Mouse (Mus musculus): ENCODE results near the gene Gm13030. TPM values are rescaled to one million over a fixed set of nuclear protein-coding genes. Genes with fewer than 3 reads are reported as not detected.
"Not testable (repeated sequence)": the region's sequence is repeated elsewhere in the genome, so short reads cannot be mapped to it uniquely, and the experiment has no call there.

The Gm13030 gene
- polyA plus RNA-seq (2015; fragmentation: Nextera tagmentation; extraction: Ambion mirVana), result not detected in 2 replicates

DNA sequence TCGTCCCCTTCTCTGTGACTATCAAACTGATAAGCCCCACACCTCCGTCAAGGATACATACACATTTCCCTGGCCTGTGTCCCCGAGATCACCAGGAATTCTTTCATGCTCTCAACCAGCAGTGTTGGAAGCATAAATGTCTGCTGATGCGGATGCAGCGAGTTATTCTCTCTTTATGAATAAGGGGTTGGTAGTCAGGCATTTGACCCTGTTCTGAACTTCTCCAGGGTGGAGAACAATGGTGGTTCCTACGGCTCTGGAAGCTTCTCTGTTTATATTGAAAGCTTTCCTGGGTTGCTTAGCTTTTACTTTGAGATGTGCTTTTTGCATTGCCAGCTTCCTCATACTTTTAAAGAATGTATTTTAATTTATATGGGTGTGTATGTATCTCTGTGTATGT lies at the start of gene Gm13030:
Gm13030 (minus strand) TSS at position 101 of the 400 bp plus-strand sequence.
- Histone ChIP-seq H3K4me1 (no peaks in the 10 kb centered on the region), H3K4me3 (no peak within 1 kb of the TSS), H3K27me3 (no peaks in the 10 kb centered on the region), H3K9me3 (no peaks in the 10 kb centered on the region), H3K36me3 (no peaks in the 10 kb centered on the region), H3K27ac (no peak within 1 kb of the TSS), H3K4me2 (replicated peaks) (no peak within 1 kb of the TSS), H3K9ac (no peak within 1 kb of the TSS)
- ATAC-seq (ENCODE audit: low FRiP score, low read depth), result no peak
- 90% methylated on average over 6 of the region's 6 CpGs for WGBS

DNA sequence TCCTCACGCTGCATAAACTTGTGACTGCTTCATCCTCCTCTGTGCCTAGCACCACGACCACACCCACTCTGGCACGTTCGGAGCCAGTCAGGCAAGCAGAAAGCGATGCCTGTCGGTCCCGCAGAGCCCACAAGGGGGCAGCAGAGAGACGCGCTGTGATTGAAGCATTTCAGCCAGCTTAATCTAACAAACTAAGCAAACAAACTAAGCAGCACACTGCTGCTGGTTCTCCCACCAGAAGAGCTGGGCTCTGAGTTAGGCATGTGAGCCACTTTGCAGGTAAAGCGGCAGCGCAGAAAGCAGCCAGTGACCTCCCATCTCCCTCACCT lies 48.3 kb upstream of the Gm13030 start:
- Histone ChIP-seq H3K9ac (no peak overlapping the region), H3K4me3 (peak overlapping the region; percentile 28), H3K4me1 (no peaks in the 10 kb centered on the region), H3K9me3 (no peaks in the 10 kb centered on the region), H3K4me2 (replicated peaks) (peak overlapping the region; percentile 60), H3K36me3 (no peaks in the 10 kb centered on the region), H3K27me3 (peaks cover 13% of the 10 kb centered on the region; the same call in 1 of the 2 replicates), H3K27ac (no peak overlapping the region)
- 2% methylated on average over 11 of the region's 11 CpGs for WGBS
- ATAC-seq (ENCODE audit: low FRiP score, low read depth), result peak; percentile 71

DNA sequence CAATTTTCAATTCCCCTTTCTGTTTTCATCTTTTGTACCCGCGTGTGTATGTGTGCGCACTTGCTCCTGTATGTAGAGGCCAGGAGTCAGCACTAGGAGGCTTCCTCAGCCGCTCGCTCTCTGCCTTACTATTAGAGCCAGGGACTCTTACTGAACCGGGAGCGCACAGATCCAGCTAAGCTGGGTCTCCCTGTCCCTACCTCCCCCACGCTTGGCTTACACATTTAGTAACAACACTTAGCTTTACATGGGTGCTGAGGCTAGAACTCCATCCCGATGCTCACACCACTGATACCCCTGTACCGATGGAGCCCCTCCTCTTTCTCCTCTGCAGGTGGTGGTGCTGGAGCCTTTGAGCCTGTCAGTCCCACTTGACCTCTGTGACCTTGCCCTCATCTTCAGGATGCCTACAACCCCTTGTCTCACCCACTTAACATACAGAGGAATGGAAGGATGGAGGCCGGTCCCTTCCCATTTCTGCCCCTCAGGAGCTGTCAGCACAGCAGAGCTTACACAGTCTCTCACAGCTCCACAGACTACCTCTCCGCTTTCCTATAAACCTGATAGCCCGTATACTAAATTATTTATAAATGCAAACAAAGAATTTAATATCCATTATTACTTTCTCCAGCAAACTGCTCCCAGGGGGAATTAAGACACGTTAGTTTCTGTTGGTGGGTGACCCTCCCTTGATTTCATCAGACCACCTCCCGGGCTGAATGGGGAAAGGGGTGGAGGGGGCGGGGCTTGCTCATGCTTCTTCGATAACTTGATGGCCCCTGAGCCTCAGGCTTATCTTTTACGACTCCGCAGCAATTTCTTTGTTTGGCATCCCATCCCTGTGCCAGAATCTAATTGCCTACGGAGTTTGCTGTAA lies 47.7 kb upstream of the Gm13030 start:
- 43% methylated on average over 20 of the region's 20 CpGs for WGBS
- H3K27me3 ChIP-seq, result peaks cover 13% of the 10 kb centered on the region; the same call in 1 of the 2 replicates
- H3K4me3 ChIP-seq, result peak overlapping the region; percentile 28

DNA sequence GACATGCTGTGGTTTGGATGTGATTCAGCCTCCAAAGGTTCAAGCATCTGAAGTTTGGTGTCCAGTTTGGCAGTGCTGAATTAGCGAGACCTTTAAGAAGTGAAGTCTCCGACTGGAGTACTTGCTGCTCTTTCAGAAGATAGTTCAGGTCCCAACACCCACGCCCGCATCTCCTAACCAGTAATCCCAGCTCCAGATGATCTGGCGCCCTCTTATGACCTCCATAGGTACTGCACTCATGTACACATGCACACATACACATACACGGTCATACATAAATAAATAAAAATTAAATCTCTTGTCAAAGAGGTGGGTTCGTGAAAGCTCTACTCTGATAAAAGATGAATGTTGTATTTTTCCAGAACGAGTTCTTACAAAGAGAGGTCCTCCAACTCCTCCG lies 43.5 kb upstream of the Gm13030 start:
- Histone ChIP-seq H3K27ac (no peak overlapping the region), H3K9me3 (no peaks in the 10 kb centered on the region), H3K4me2 (replicated peaks) (no peak overlapping the region), H3K4me1 (peaks cover 10% of the 10 kb centered on the region), H3K36me3 (no peaks in the 10 kb centered on the region), H3K9ac (no peak overlapping the region), H3K4me3 (no peak overlapping the region), H3K27me3 (peaks cover 8% of the 10 kb centered on the region; the same call in 1 of the 2 replicates)
- 83% methylated on average over 9 of the region's 9 CpGs for WGBS
- no peak for ATAC-seq (ENCODE audit: low FRiP score, low read depth)

More for the DNA sequence above, 47.7 kb upstream of the Gm13030 start:
- no peaks in the 10 kb centered on the region for H3K9me3 ChIP-seq
- no peak overlapping the region for H3K27ac ChIP-seq
- no peaks in the 10 kb centered on the region for H3K36me3 ChIP-seq
- no peak overlapping the region for H3K9ac ChIP-seq
- H3K4me2 ChIP-seq (replicated peaks), result peak overlapping the region; percentile 60
- peak; percentile 24; the same call in 1 of the 2 replicates for ATAC-seq (ENCODE audit: low FRiP score, low read depth)
- no peaks in the 10 kb centered on the region for H3K4me1 ChIP-seq

DNA sequence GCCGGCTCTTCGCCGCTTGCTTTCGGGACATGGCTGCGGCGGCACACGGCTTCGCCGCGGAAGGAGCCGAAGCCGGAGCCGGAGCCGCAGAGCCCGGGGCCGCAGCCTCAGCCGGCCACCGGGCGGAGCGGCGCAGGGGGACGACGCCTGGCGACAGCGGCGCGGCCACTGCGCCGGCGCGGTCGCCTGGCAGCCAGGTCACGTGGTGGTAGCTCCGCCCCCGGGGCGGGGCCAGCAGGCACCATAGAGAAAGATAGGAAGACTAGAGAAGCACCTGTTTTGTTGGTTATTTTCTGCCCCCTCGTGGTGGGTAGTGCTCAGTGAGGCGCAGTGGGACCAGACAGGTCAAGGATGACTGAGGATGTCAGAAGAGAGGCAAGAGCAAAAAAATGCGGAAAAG lies 40.0 kb upstream of the Gm13030 start, which contains the start of gene Otud3:
Otud3 (minus strand) TSS at position 149 of the 400 bp plus-strand sequence.
- Histone ChIP-seq H3K9ac (peak within 1 kb of the TSS; percentile 90), H3K4me1 (peaks cover 12% of the 10 kb centered on the region), H3K4me2 (replicated peaks) (peak within 1 kb of the TSS; percentile 94), H3K27ac (no peak within 1 kb of the TSS), H3K9me3 (no peaks in the 10 kb centered on the region), H3K36me3 (peaks cover 5% of the 10 kb centered on the region), H3K27me3 (no peaks in the 10 kb centered on the region), H3K4me3 (peak within 1 kb of the TSS; percentile 84)
- ATAC-seq (ENCODE audit: low FRiP score, low read depth), result peak; percentile 90
- WGBS, result under 1% methylated on average over 39 of the region's 39 CpGs

DNA sequence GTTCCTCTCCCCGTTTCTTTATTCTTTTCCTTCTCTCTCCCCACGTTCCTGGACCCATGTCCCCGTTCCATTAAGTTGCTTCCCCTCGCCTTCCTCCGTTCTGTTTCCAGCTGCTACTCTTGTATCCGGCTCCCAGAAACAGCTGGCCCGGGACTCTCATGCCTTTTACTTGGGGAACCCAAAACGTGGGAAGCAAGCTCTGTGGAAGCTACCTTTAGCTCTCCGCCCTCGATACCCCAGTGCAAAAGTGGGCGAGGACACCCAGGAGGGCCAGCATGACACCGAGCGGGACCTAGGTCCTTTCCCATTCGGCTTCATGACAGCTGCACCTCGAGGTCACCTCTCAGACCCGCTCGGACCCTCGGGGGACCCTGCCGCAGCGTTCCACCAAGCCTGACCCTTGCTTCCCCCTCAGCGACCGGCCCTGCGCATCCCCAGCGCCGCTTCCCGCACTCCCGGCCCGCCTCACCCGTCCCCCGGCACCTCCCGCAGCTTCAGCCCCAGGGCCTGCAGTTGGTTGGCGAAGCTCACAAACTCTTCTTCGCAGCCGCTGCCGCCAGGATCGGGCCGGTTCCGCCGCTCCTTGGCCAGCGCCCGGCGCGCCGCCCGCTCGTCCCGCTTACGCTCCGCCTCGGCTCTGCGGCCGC lies 39.5 kb upstream of the Gm13030 start:
- under 1% methylated on average over 52 of the region's 52 CpGs for WGBS
- no peaks in the 10 kb centered on the region for H3K27me3 ChIP-seq
- peaks cover 12% of the 10 kb centered on the region for H3K4me1 ChIP-seq
- peak overlapping the region; percentile 94 for H3K4me2 ChIP-seq (replicated peaks)
- peak overlapping the region; percentile 90 for H3K9ac ChIP-seq
- no peaks in the 10 kb centered on the region for H3K9me3 ChIP-seq
- peak; percentile 25; the same call in 1 of the 2 replicates for ATAC-seq (ENCODE audit: low FRiP score, low read depth)
- peaks cover 7% of the 10 kb centered on the region for H3K36me3 ChIP-seq
- H3K27ac ChIP-seq, result no peak overlapping the region
- H3K4me3 ChIP-seq, result peak overlapping the region; percentile 84

DNA sequence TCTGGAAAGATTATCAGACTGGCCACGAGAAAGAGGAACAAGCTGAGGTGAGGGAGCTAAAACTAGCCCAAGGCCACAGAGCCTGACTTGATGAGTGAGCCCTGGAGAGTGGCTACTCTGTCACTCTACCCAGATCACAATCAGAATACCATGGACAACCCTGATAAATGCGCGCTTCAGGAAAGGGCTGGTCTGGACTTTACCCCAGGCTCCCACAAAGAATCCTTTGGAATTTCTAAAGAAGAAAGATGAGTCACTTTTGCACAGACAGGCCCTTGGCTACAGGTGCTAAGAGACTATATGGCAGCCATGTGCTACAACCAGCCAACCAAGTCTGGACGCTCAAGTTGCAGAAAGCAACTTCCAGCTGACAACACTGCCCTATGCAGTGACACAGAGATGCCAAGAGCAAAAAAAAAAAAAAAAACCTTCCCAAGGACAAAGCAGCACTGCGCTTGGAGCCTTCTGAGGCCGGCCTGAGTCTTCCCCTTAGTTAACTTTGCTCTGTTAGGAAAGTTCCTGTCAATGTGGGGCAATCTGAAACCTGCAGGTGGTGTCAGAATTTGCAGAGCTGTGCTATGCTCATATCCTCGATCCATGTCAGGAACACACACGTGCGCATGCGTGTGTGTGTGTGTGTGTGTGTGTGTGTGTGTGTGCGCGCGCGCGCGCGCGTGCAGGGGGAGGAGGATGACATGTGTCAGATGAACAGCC lies 32.0 kb upstream of the Gm13030 start:
- Histone ChIP-seq H3K27ac (no peak overlapping the region), H3K4me2 (replicated peaks) (no peak overlapping the region), H3K4me3 (no peak overlapping the region), H3K9ac (no peak overlapping the region), H3K9me3 (no peaks in the 10 kb centered on the region), H3K27me3 (no peaks in the 10 kb centered on the region), H3K4me1 (no peaks in the 10 kb centered on the region), H3K36me3 (peaks cover 78% of the 10 kb centered on the region)
- WGBS, result 95% methylated on average over 18 of the region's 18 CpGs
- no peak for ATAC-seq (ENCODE audit: low FRiP score, low read depth)

DNA sequence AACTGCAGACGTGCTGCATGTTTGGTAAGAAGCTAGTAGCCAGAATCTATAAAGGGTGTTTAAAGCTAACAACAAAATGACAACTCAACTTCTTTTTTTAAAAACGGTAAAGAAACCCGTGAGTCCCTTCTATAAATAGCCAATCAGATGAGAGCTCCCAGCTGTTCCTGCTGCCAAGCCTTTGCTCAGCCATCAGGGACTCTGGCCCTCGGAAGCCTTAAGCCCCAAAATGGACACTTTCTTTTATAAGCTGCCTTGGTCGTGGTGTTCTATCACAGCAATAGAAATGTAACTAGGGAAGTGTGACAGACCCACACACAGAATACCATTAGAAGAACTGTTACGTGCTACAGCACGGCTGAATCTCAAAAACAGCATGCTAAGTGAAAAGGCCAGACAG lies 25.6 kb upstream of the Gm13030 start:
- Histone ChIP-seq H3K36me3 (peaks cover 92% of the 10 kb centered on the region), H3K9me3 (no peaks in the 10 kb centered on the region), H3K4me2 (replicated peaks) (no peak overlapping the region), H3K4me1 (no peaks in the 10 kb centered on the region), H3K9ac (no peak overlapping the region), H3K27ac (no peak overlapping the region), H3K4me3 (no peak overlapping the region), H3K27me3 (no peaks in the 10 kb centered on the region)
- WGBS, result 82% methylated on average over 7 of the region's 7 CpGs
- no peak for ATAC-seq (ENCODE audit: low FRiP score, low read depth)

DNA sequence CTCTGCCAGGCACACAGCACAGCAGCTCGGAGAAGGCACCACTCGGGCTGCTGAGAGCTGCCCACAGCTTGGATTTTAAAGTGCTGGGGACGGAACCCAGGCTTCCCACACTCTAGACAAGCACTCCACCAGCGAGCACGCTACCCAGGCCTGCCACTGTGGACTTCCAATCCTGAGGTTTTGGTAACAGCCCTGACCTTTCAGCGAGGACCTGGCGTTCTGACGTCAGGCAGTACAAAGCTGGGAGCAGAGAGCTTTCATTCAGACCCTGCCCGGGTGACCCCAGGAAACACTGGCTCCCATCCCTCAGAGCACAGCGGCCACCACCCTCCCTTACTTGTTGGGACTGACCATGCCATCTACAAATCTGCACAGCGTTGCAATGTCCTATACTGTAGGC lies 20.0 kb upstream of the Gm13030 start:
- H3K9ac ChIP-seq; H3K4me1 ChIP-seq; H3K9me3 ChIP-seq; H3K4me3 ChIP-seq; H3K4me2 ChIP-seq (replicated peaks); H3K27ac ChIP-seq; ATAC-seq (ENCODE audit: low FRiP score, low read depth); H3K27me3 ChIP-seq: not testable (repeated sequence)
- WGBS, result 88% methylated on average over 11 of the region's 11 CpGs
- H3K36me3 ChIP-seq, result peaks cover 71% of the 10 kb centered on the region

DNA sequence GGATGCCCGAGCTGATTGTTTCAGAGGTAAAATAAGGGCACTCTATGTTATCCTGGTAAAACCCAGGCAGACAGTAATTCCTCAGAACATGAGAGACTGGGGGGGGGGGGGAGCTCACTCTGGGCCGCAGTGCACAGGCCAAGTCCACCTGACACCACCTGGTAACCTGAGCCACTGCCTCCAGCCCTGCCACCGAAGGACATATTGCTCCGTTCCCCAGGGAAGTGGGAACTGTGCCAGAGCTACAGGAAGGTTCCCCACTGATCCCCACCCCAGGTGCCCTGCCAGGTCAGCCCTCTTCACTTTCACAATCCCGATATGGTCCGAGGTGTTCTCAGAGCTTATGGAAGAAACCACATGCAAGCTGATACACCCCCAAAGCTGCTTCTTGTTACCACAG lies 18.9 kb upstream of the Gm13030 start:
- H3K27me3 ChIP-seq, result no peaks in the 10 kb centered on the region
- peaks cover 4% of the 10 kb centered on the region; the same call in 1 of the 2 replicates for H3K4me1 ChIP-seq
- 68% methylated on average over 6 of the region's 6 CpGs for WGBS
- no peak for ATAC-seq (ENCODE audit: low FRiP score, low read depth)
- H3K36me3 ChIP-seq, result peaks cover 59% of the 10 kb centered on the region
- H3K27ac ChIP-seq, result no peak overlapping the region
- H3K9ac ChIP-seq, result no peak overlapping the region
- H3K4me3 ChIP-seq, result no peak overlapping the region
- H3K4me2 ChIP-seq (replicated peaks), result no peak overlapping the region
- H3K9me3 ChIP-seq, result no peaks in the 10 kb centered on the region

DNA sequence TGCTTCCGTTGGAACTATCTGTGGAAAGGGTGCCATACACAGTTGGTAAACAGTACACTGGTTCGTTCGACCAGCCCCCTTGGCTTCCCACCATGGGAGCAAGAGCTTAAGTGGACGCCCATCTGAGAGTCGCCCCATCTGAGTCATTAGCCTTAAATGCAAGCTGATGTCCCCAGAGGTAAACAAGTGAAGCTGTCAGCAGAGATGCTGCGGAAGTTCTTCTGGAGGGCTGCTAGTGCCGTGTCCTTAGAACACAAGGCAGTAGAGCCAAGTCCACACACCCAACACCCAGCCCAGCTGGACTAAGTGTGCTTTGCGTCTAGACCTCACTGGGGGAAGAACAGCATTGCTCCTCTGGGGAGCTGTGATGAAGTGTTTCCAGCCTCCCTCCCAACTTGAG lies 15.9 kb upstream of the Gm13030 start:
- H3K36me3 ChIP-seq, result peaks cover 30% of the 10 kb centered on the region
- no peaks in the 10 kb centered on the region for H3K9me3 ChIP-seq
- ATAC-seq (ENCODE audit: low FRiP score, low read depth), result no peak
- peaks cover 4% of the 10 kb centered on the region; the same call in 1 of the 2 replicates for H3K4me1 ChIP-seq
- H3K9ac ChIP-seq, result no peak overlapping the region
- H3K27ac ChIP-seq, result no peak overlapping the region
- H3K4me2 ChIP-seq (replicated peaks), result no peak overlapping the region
- no peak overlapping the region for H3K4me3 ChIP-seq
- H3K27me3 ChIP-seq, result no peaks in the 10 kb centered on the region
- WGBS, result 71% methylated on average over 8 of the region's 8 CpGs

DNA sequence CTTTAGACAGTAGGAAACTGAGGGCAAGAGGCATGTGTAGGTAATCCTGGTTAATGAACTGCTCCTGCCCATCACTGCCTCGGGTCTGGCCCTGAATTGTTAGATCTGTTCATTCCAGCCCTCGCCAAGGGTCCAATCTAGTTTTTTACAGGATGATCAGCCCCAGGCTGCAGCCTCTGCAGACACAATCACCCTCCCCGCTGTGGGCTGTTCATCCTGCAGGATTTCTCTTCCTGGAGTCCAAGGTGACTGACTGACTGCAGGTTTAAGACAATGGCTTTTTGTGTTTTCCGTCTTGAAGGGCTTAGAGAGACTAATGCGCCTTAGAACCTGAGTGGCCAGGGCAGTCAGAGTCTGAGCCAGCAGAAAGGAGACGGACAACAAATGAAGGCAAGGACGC lies 15.4 kb upstream of the Gm13030 start:
- no peak for ATAC-seq (ENCODE audit: low FRiP score, low read depth)
- H3K27me3 ChIP-seq, result no peaks in the 10 kb centered on the region
- peaks cover 25% of the 10 kb centered on the region for H3K36me3 ChIP-seq
- no peak overlapping the region for H3K27ac ChIP-seq
- no peak overlapping the region for H3K4me2 ChIP-seq (replicated peaks)
- 60% methylated on average over 7 of the region's 7 CpGs for WGBS
- peaks cover 4% of the 10 kb centered on the region; the same call in 1 of the 2 replicates for H3K4me1 ChIP-seq
- no peak overlapping the region for H3K4me3 ChIP-seq
- H3K9ac ChIP-seq, result no peak overlapping the region
- H3K9me3 ChIP-seq, result no peaks in the 10 kb centered on the region
